Mouse (Mus musculus) retina, postnatal 7 days (tissue): ENCODE data around the gene Stat2.

Experiments
- DNase-seq: peaks from one replicate; pipeline ENCODE4 v3.0.0-alpha.2; 2012; ENCODE audit warnings: low read depth, low spot score

Stat2 gene

GRCm38 (mm10) chr10:128338948-128339347 lies 68.6 kb downstream of the Stat2 start:
- DNase-seq = no peak

- no peak for DNase-seq
Measured at GRCm38 (mm10) chr10:128340257-128340656, 69.9 kb downstream of the Stat2 start.
